Mouse (Mus musculus) heart, postnatal 0 days (tissue): Measurements from ENCODE around the gene Rbfox2.

Experiments
- CTCF ChIP-seq: IDR thresholded peaks from 2 replicates; pipeline ENCODE4 v1.5.1; 2016; ENCODE audit warnings: antibody characterized with exemption, control low read depth, low read depth
- EP300 ChIP-seq: IDR thresholded peaks from 2 replicates; pipeline ENCODE4 v1.6.1; 2016; ENCODE audit warnings: antibody characterized with exemption, low read depth

- TF ChIP-seq EP300 (no peak), CTCF (peak; percentile 29; the same call in 1 of the 2 replicates)
Observed at GRCm38 (mm10) chr15:77186096-77186495, 120.7 kb downstream of the Rbfox2 start.
